Mouse (Mus musculus) lung, postnatal 25 days (tissue): Measurements from ENCODE around the gene Dnah11.
A peak's percentile ranks its signal among the peaks of the same experiment; 100 is the strongest.

Experiments
- DNase-seq: peaks from one replicate; pipeline ENCODE4 v3.0.0; 2022; ENCODE audit warnings: low spot score

Gene Dnah11

GRCm38 (mm10) chr12:118085291-118085690, 113.6 kb downstream of the Dnah11 start:
- no peak for DNase-seq

GRCm38 (mm10) chr12:118084806-118085205, 114.0 kb downstream of the Dnah11 start:
- no peak for DNase-seq

- no peak for DNase-seq
Observed at GRCm38 (mm10) chr12:118084134-118084533, 114.7 kb downstream of the Dnah11 start.

- no peak for DNase-seq
Observed at GRCm38 (mm10) chr12:118080441-118080840, 118.4 kb downstream of the Dnah11 start.

GRCm38 (mm10) chr12:118078434-118078989, 120.3 kb downstream of the Dnah11 start:
- DNase-seq: no peak

- no peak for DNase-seq
Observed at GRCm38 (mm10) chr12:118076802-118077201, 122.0 kb downstream of the Dnah11 start.

- no peak for DNase-seq
Observed at GRCm38 (mm10) chr12:118072181-118072872, 126.5 kb downstream of the Dnah11 start.

GRCm38 (mm10) chr12:118071667-118072066, 127.2 kb downstream of the Dnah11 start:
- DNase-seq: no peak

GRCm38 (mm10) chr12:118068785-118069184, 130.1 kb downstream of the Dnah11 start:
- no peak for DNase-seq

- DNase-seq: peak; percentile 25
Observed at GRCm38 (mm10) chr12:118062343-118062742, 136.5 kb downstream of the Dnah11 start.

- no peak for DNase-seq
Observed at GRCm38 (mm10) chr12:118056876-118057275, 142.0 kb downstream of the Dnah11 start.

GRCm38 (mm10) chr12:118045381-118045780, 153.5 kb downstream of the Dnah11 start:
- DNase-seq: no peak

GRCm38 (mm10) chr12:118043130-118043647, 155.7 kb downstream of the Dnah11 start:
- DNase-seq: no peak

GRCm38 (mm10) chr12:118042196-118042595, 156.6 kb downstream of the Dnah11 start:
- peak; percentile 29 for DNase-seq

GRCm38 (mm10) chr12:118034990-118035389, 163.9 kb downstream of the Dnah11 start:
- no peak for DNase-seq

GRCm38 (mm10) chr12:118025771-118026170, 173.1 kb downstream of the Dnah11 start:
- DNase-seq: no peak

GRCm38 (mm10) chr12:118018936-118019335, 179.9 kb downstream of the Dnah11 start:
- peak; percentile 10 for DNase-seq

GRCm38 (mm10) chr12:118013872-118014271, 185.0 kb downstream of the Dnah11 start:
- DNase-seq: no peak

- DNase-seq: no peak
Observed at GRCm38 (mm10) chr12:118011921-118012320, 186.9 kb downstream of the Dnah11 start.

GRCm38 (mm10) chr12:117994938-117995337, 203.9 kb downstream of the Dnah11 start:
- no peak for DNase-seq

- peak; percentile 83 for DNase-seq
Observed at GRCm38 (mm10) chr12:117993499-117993898, 205.3 kb downstream of the Dnah11 start.

- no peak for DNase-seq
Observed at GRCm38 (mm10) chr12:117989018-117989828, 209.6 kb downstream of the Dnah11 start.

GRCm38 (mm10) chr12:117980315-117980714, 218.5 kb downstream of the Dnah11 start:
- no peak for DNase-seq
